Mouse (Mus musculus) T-helper 17 cell (primary cell): Measurements from ENCODE around the gene Ciao1.
"Not testable (repeated sequence)": the region's sequence is repeated elsewhere in the genome, so short reads cannot be mapped to it uniquely, and the experiment has no call there.

Source experiments
- in situ Hi-C, 2 experiments: fragments of 300-600 bp; cut with MboI, MseI; formaldehyde crosslinking; loops; 1 replicate in 1 of 2; 2 replicates in 1 of 2; pipeline ENCODE4 v1.15.1; 2025; ENCODE audit warnings: high pct_unique_total_duplicates in 2 of 2

Ciao1 gene

GRCm38 (mm10) chr2:127247592-127248333 lies at the start of gene Ciao1, which contains the start of gene Tmem127:
Ciao1 (minus strand) TSS chr2:127247816.
Tmem127 (plus strand) TSS chr2:127247908.
- in situ Hi-C loops = loop anchor here in 1 of 2 experiments (25.0 kb wide), 2 partner anchors 565 to 1415 kb away; no protein-coding TSS in a partner anchor

- in situ Hi-C loops = loop anchor here in 1 of 2 experiments (5.0 kb wide), 1 partner anchor 35 kb away; no protein-coding TSS in a partner anchor
Observed at GRCm38 (mm10) chr2:127297001-127297805, 49.6 kb upstream of the Ciao1 start.

GRCm38 (mm10) chr2:127292250-127292649 lies 44.6 kb upstream of the Ciao1 start:
- in situ Hi-C loops = no loop called here

- in situ Hi-C loops = no loop called here
Observed at GRCm38 (mm10) chr2:127278162-127278561, 30.5 kb upstream of the Ciao1 start.

- in situ Hi-C loops = no loop called here
Observed at GRCm38 (mm10) chr2:127275551-127276320, 28.1 kb upstream of the Ciao1 start.

- in situ Hi-C loops = no loop called here
Observed at GRCm38 (mm10) chr2:127274590-127274989, 27.0 kb upstream of the Ciao1 start.

- in situ Hi-C loops = no loop called here
Observed at GRCm38 (mm10) chr2:127272806-127273205, 25.2 kb upstream of the Ciao1 start.

- in situ Hi-C loops = not testable (repeated sequence)
Observed at GRCm38 (mm10) chr2:127272049-127272448, 24.4 kb upstream of the Ciao1 start.

GRCm38 (mm10) chr2:127271042-127271515 lies 23.5 kb upstream of the Ciao1 start:
- in situ Hi-C loops = no loop called here

GRCm38 (mm10) chr2:127270300-127271041 lies 22.9 kb upstream of the Ciao1 start:
- in situ Hi-C loops = no loop called here

GRCm38 (mm10) chr2:127269491-127270299 lies 22.1 kb upstream of the Ciao1 start, which contains the start of gene Stard7:
Stard7 (plus strand) TSS chr2:127270218.
- in situ Hi-C loops = no loop called here

- in situ Hi-C loops = no loop called here
Observed at GRCm38 (mm10) chr2:127267854-127268253, 20.2 kb upstream of the Ciao1 start.

- in situ Hi-C loops = loop anchor here in 1 of 2 experiments (5.0 kb wide), 1 partner anchor 35 kb away; no protein-coding TSS in a partner anchor
Observed at GRCm38 (mm10) chr2:127262480-127262879, 14.9 kb upstream of the Ciao1 start.

- in situ Hi-C loops = loop anchor here in 1 of 2 experiments (10.0 kb wide), 2 partner anchors 45 to 75 kb away; partner anchors contain the start of genes Astl and Dusp2
Observed at GRCm38 (mm10) chr2:127259340-127259739, 11.7 kb upstream of the Ciao1 start.

GRCm38 (mm10) chr2:127255294-127255693 lies 7.7 kb upstream of the Ciao1 start:
- in situ Hi-C loops = loop anchor here in 1 of 2 experiments (10.0 kb wide), 2 partner anchors 50 to 80 kb away; partner anchors contain the start of genes Astl and Dusp2

- in situ Hi-C loops = loop anchor here in 1 of 2 experiments (10.0 kb wide), 2 partner anchors 50 to 80 kb away; partner anchors contain the start of genes Astl and Dusp2
Observed at GRCm38 (mm10) chr2:127254604-127255134, 7.1 kb upstream of the Ciao1 start.

- in situ Hi-C loops = loop anchor here in 1 of 2 experiments (10.0 kb wide), 2 partner anchors 52 to 82 kb away; partner anchors contain the start of genes Astl and Dusp2
Observed at GRCm38 (mm10) chr2:127252787-127253186, 5.2 kb upstream of the Ciao1 start.

- in situ Hi-C loops = loop anchor here in 1 of 2 experiments (10.0 kb wide), 2 partner anchors 53 to 83 kb away; partner anchors contain the start of genes Astl and Dusp2
Observed at GRCm38 (mm10) chr2:127251880-127252527, 4.4 kb upstream of the Ciao1 start.
